Comparison of ENCODE assay signal across 8 mouse cellular contexts in genomic region chr7:19523757-19524419, GRCm38 (mm10). TPM values are rescaled to one million over a fixed set of nuclear protein-coding genes. Genes with fewer than 3 reads are reported as not detected.
DNase-seq lines count a peak whose midpoint lies in the region; ATAC-seq lines count a peak whose summit lies in the region.

No protein-coding gene starts in this region.

- no peaks in the 10 kb centered on the region for H3K36me3 ChIP-seq in embryonic facial prominence, embryonic 11.5 days (replicated peaks; ENCODE audit: control insufficient read depth, insufficient read depth, low read depth, low read length)
- no peaks in the 10 kb centered on the region for H3K36me3 ChIP-seq in heart, embryonic 11.5 days (ENCODE audit: control insufficient read depth, insufficient read depth, low read length)
- 0 out of 2 replicates have a peak, but pooled peaks cover 4% of the 10 kb centered on the region for H3K36me3 ChIP-seq in kidney, embryonic 16.5 days (ENCODE audit: insufficient read depth, low read length)
- H3K36me3 ChIP-seq in liver, embryonic 11.5 days (ENCODE audit: control insufficient read depth, insufficient read depth, low read length): 0 out of 2 replicates have a peak, but pooled peaks cover 1% of the 10 kb centered on the region
- no peaks in the 10 kb centered on the region for H3K36me3 ChIP-seq in midbrain, embryonic 16.5 days (ENCODE audit: control insufficient read depth, insufficient read depth, low read length)

- ATAC-seq in embryonic facial prominence, embryonic 11.5 days (replicated peaks; ENCODE audit: insufficient number of reproducible peaks, low FRiP score, low TSS enrichment, low read depth): 0 out of 2 replicates have a peak, but pooled peaks have one; percentile 35
- no peak for ATAC-seq in heart, embryonic 11.5 days (replicated peaks; ENCODE audit: insufficient number of reproducible peaks, low FRiP score, low TSS enrichment)
- ATAC-seq in kidney, embryonic 16.5 days (ENCODE audit: low FRiP score, low TSS enrichment): peak; percentile 29; the same call in 1 of the 2 replicates
- peak; percentile 37; the same call in 1 of the 2 replicates for ATAC-seq in liver, embryonic 11.5 days (replicated peaks; ENCODE audit: low FRiP score)
- ATAC-seq in midbrain, embryonic 16.5 days: peak; percentile 74

- WGBS in embryonic facial prominence, embryonic 11.5 days: 2% methylated on average over 62 of the region's 64 CpGs
- WGBS in heart, embryonic 11.5 days (ENCODE audit: insufficient replicate concordance): 2% methylated on average over 64 of the region's 64 CpGs
- under 1% methylated on average over 64 of the region's 64 CpGs for WGBS in kidney, embryonic 16.5 days
- 3% methylated on average over 62 of the region's 64 CpGs for WGBS in liver, embryonic 11.5 days
- WGBS in midbrain, embryonic 16.5 days: 1% methylated on average over 64 of the region's 64 CpGs

- no peaks in the 10 kb centered on the region for H3K9me3 ChIP-seq in embryonic facial prominence, embryonic 11.5 days (replicated peaks; ENCODE audit: control insufficient read depth, low read length)
- H3K9me3 ChIP-seq in heart, embryonic 11.5 days (replicated peaks; ENCODE audit: control insufficient read depth, low read length): no peaks in the 10 kb centered on the region
- no peaks in the 10 kb centered on the region for H3K9me3 ChIP-seq in kidney, embryonic 16.5 days (ENCODE audit: low read length)
- H3K9me3 ChIP-seq in liver, embryonic 11.5 days (ENCODE audit: control insufficient read depth, low read length): no peaks in the 10 kb centered on the region
- H3K9me3 ChIP-seq in midbrain, embryonic 16.5 days (replicated peaks; ENCODE audit: control insufficient read depth, low read length, poor library complexity, severe bottlenecking): no peaks in the 10 kb centered on the region

- peak; percentile 65 for DNase-seq in kidney, adult 18-20 months
- no peak for DNase-seq in kidney, adult 11 months
- DNase-seq in embryonic facial prominence, embryonic 11.5 days (ENCODE audit: low spot score): peak; percentile 71
- DNase-seq in liver, embryonic 11.5 days (ENCODE audit: low spot score): peak; percentile 78
- DNase-seq in telencephalon, adult 2 months (ENCODE audit: low read depth, low spot score): peak; percentile 21

- H3K4me1 ChIP-seq in embryonic facial prominence, embryonic 11.5 days (ENCODE audit: control insufficient read depth, insufficient read depth, low read length): peaks cover 7% of the 10 kb centered on the region; the same call in 1 of the 2 replicates
- H3K4me1 ChIP-seq in heart, embryonic 11.5 days (ENCODE audit: control insufficient read depth, insufficient read depth, low read length): peaks cover 22% of the 10 kb centered on the region
- peaks cover 21% of the 10 kb centered on the region for H3K4me1 ChIP-seq in kidney, embryonic 16.5 days (ENCODE audit: insufficient read depth, low read length)
- peaks cover 26% of the 10 kb centered on the region for H3K4me1 ChIP-seq in liver, embryonic 11.5 days (replicated peaks; ENCODE audit: control insufficient read depth, insufficient read depth, low read length)
- peaks cover 24% of the 10 kb centered on the region for H3K4me1 ChIP-seq in midbrain, embryonic 16.5 days (ENCODE audit: control insufficient read depth, insufficient read depth, low read length)

- H3K27ac ChIP-seq in embryonic facial prominence, embryonic 11.5 days (replicated peaks; ENCODE audit: low read depth, low read length): no peak overlapping the region
- H3K27ac ChIP-seq in heart, embryonic 11.5 days (ENCODE audit: low read depth, low read length): no peak overlapping the region
- no peak overlapping the region for H3K27ac ChIP-seq in kidney, embryonic 16.5 days (ENCODE audit: low read length)
- no peak overlapping the region for H3K27ac ChIP-seq in liver, embryonic 11.5 days (ENCODE audit: low read depth, low read length)
- H3K27ac ChIP-seq in midbrain, embryonic 16.5 days (ENCODE audit: low read length): no peak overlapping the region

- H3K27me3 ChIP-seq in embryonic facial prominence, embryonic 11.5 days (ENCODE audit: control insufficient read depth, insufficient read depth, low read length): peaks cover 63% of the 10 kb centered on the region
- peaks cover 67% of the 10 kb centered on the region for H3K27me3 ChIP-seq in heart, embryonic 11.5 days (ENCODE audit: control insufficient read depth, insufficient read depth, low read length)
- peaks cover 67% of the 10 kb centered on the region for H3K27me3 ChIP-seq in kidney, embryonic 16.5 days (ENCODE audit: insufficient read depth, low read length)
- H3K27me3 ChIP-seq in liver, embryonic 11.5 days (replicated peaks; ENCODE audit: control insufficient read depth, insufficient read depth, low read length): peaks cover 68% of the 10 kb centered on the region
- H3K27me3 ChIP-seq in midbrain, embryonic 16.5 days (ENCODE audit: control insufficient read depth, insufficient read depth, low read depth, low read length): peaks cover 53% of the 10 kb centered on the region

- peak overlapping the region; percentile 56 for H3K9ac ChIP-seq in embryonic facial prominence, embryonic 11.5 days (replicated peaks; ENCODE audit: low read length)
- peak overlapping the region; percentile 52; the same call in 1 of the 2 replicates for H3K9ac ChIP-seq in heart, embryonic 11.5 days (ENCODE audit: low read depth, low read length)
- peak overlapping the region; percentile 34 for H3K9ac ChIP-seq in kidney, embryonic 16.5 days (replicated peaks; ENCODE audit: low read length)
- H3K9ac ChIP-seq in liver, embryonic 11.5 days (ENCODE audit: low read depth, low read length): peak overlapping the region; percentile 41
- H3K9ac ChIP-seq in midbrain, embryonic 16.5 days (ENCODE audit: low read depth, low read length): peak overlapping the region; percentile 62

- H3K4me3 ChIP-seq in embryonic facial prominence, embryonic 11.5 days (ENCODE audit: low read depth, low read length): peak overlapping the region; percentile 38
- peak overlapping the region; percentile 44 for H3K4me3 ChIP-seq in heart, embryonic 11.5 days (ENCODE audit: low read depth, low read length)
- H3K4me3 ChIP-seq in kidney, embryonic 16.5 days (ENCODE audit: low read length): peak overlapping the region; percentile 51
- peak overlapping the region; percentile 46 for H3K4me3 ChIP-seq in liver, embryonic 11.5 days (ENCODE audit: low read depth, low read length)
- peak overlapping the region; percentile 39 for H3K4me3 ChIP-seq in midbrain, embryonic 16.5 days (ENCODE audit: low read depth, low read length)

- peak overlapping the region; percentile 78 for H3K4me2 ChIP-seq in embryonic facial prominence, embryonic 11.5 days (ENCODE audit: low read depth, low read length)
- peak overlapping the region; percentile 82 for H3K4me2 ChIP-seq in heart, embryonic 11.5 days
- H3K4me2 ChIP-seq in kidney, embryonic 16.5 days (replicated peaks; ENCODE audit: low read depth, low read length): peak overlapping the region; percentile 77
- H3K4me2 ChIP-seq in liver, embryonic 11.5 days: peak overlapping the region; percentile 84
- H3K4me2 ChIP-seq in midbrain, embryonic 16.5 days (ENCODE audit: low read length): peak overlapping the region; percentile 84

RNA-seq across cellular contexts. Expression of gene Nkpd1, which starts 6.2 kb away (rescaled TPM):
- polyA plus RNA-seq in embryonic facial prominence, embryonic 11.5 days (2014; fragmentation: Nextera tagmentation; extraction: Ambion mirVana): 0.08 TPM in 1 of 2 replicates, not detected in the other
- polyA plus RNA-seq in heart, embryonic 11.5 days (2014; fragmentation: Nextera tagmentation; extraction: Ambion mirVana): 0.15 TPM in 1 of 2 replicates, not detected in the other
- 0.11 and 0.14 TPM in 2 replicates for polyA plus RNA-seq in kidney, embryonic 16.5 days (2015; fragmentation: Nextera tagmentation; extraction: Ambion mirVana)
- polyA plus RNA-seq in liver, embryonic 11.5 days (2014; fragmentation: Nextera tagmentation; extraction: Ambion mirVana): not detected in 2 replicates
- polyA plus RNA-seq in midbrain, embryonic 16.5 days (2015; fragmentation: Nextera tagmentation; extraction: Ambion mirVana): 0.88 and 0.92 TPM in 2 replicates

RNA-seq across cellular contexts. Expression of gene Trappc6a, which starts 15.7 kb away (rescaled TPM):
- 51.7 and 58.2 TPM in 2 replicates for polyA plus RNA-seq in embryonic facial prominence, embryonic 11.5 days (2014; fragmentation: Nextera tagmentation; extraction: Ambion mirVana)
- 77.0 and 79.0 TPM in 2 replicates for polyA plus RNA-seq in heart, embryonic 11.5 days (2014; fragmentation: Nextera tagmentation; extraction: Ambion mirVana)
- polyA plus RNA-seq in kidney, embryonic 16.5 days (2015; fragmentation: Nextera tagmentation; extraction: Ambion mirVana): 89.7 and 94.2 TPM in 2 replicates
- 97.4 and 108 TPM in 2 replicates for polyA plus RNA-seq in liver, embryonic 11.5 days (2014; fragmentation: Nextera tagmentation; extraction: Ambion mirVana)
- 30.5 and 31.9 TPM in 2 replicates for polyA plus RNA-seq in midbrain, embryonic 16.5 days (2015; fragmentation: Nextera tagmentation; extraction: Ambion mirVana)

RNA-seq across cellular contexts. Expression of gene Bloc1s3, which starts 15.7 kb away (rescaled TPM):
- polyA plus RNA-seq in embryonic facial prominence, embryonic 11.5 days (2014; fragmentation: Nextera tagmentation; extraction: Ambion mirVana): 2.3 and 2.6 TPM in 2 replicates
- 1.2 TPM in 2 replicates for polyA plus RNA-seq in heart, embryonic 11.5 days (2014; fragmentation: Nextera tagmentation; extraction: Ambion mirVana)
- 1.8 and 2.2 TPM in 2 replicates for polyA plus RNA-seq in kidney, embryonic 16.5 days (2015; fragmentation: Nextera tagmentation; extraction: Ambion mirVana)
- polyA plus RNA-seq in liver, embryonic 11.5 days (2014; fragmentation: Nextera tagmentation; extraction: Ambion mirVana): 2.0 and 2.1 TPM in 2 replicates
- polyA plus RNA-seq in midbrain, embryonic 16.5 days (2015; fragmentation: Nextera tagmentation; extraction: Ambion mirVana): 3.9 and 4.2 TPM in 2 replicates

RNA-seq across cellular contexts. Expression of gene Ppp1r37, which starts 39.0 kb away (rescaled TPM):
- 3.6 and 3.7 TPM in 2 replicates for polyA plus RNA-seq in embryonic facial prominence, embryonic 11.5 days (2014; fragmentation: Nextera tagmentation; extraction: Ambion mirVana)
- 2.3 and 5.2 TPM in 2 replicates for polyA plus RNA-seq in heart, embryonic 11.5 days (2014; fragmentation: Nextera tagmentation; extraction: Ambion mirVana)
- 21.9 and 23.9 TPM in 2 replicates for polyA plus RNA-seq in kidney, embryonic 16.5 days (2015; fragmentation: Nextera tagmentation; extraction: Ambion mirVana)
- polyA plus RNA-seq in liver, embryonic 11.5 days (2014; fragmentation: Nextera tagmentation; extraction: Ambion mirVana): 2.9 and 3.1 TPM in 2 replicates
- 34.7 and 37.8 TPM in 2 replicates for polyA plus RNA-seq in midbrain, embryonic 16.5 days (2015; fragmentation: Nextera tagmentation; extraction: Ambion mirVana)

RNA-seq across cellular contexts. Expression of gene Zfp296, which starts 53.2 kb away (rescaled TPM):
- 0.22 and 0.31 TPM in 2 replicates for polyA plus RNA-seq in embryonic facial prominence, embryonic 11.5 days (2014; fragmentation: Nextera tagmentation; extraction: Ambion mirVana)
- 0.30 TPM in 1 of 2 replicates, not detected in the other for polyA plus RNA-seq in heart, embryonic 11.5 days (2014; fragmentation: Nextera tagmentation; extraction: Ambion mirVana)
- 0.46 and 0.71 TPM in 2 replicates for polyA plus RNA-seq in kidney, embryonic 16.5 days (2015; fragmentation: Nextera tagmentation; extraction: Ambion mirVana)
- polyA plus RNA-seq in liver, embryonic 11.5 days (2014; fragmentation: Nextera tagmentation; extraction: Ambion mirVana): 2.3 and 2.4 TPM in 2 replicates
- polyA plus RNA-seq in midbrain, embryonic 16.5 days (2015; fragmentation: Nextera tagmentation; extraction: Ambion mirVana): 0.11 and 0.14 TPM in 2 replicates
